Mouse (Mus musculus) kidney, postnatal 14 days (tissue): Measurements from ENCODE around the gene Neurl2.
"Not testable (repeated sequence)": the region's sequence is repeated elsewhere in the genome, so short reads cannot be mapped to it uniquely, and the experiment has no call there.

ENCODE experiments used
- DNase-seq: peaks from one replicate; pipeline ENCODE4 v3.0.0; 2022; ENCODE audit warnings: mixed read lengths

Neurl2 gene

GRCm38 (mm10) chr2:164833314-164833959 lies at the start of gene Neurl2:
Gene Neurl2 (minus strand): TSS chr2:164833456.
- DNase-seq: peak; percentile 96

DNA sequence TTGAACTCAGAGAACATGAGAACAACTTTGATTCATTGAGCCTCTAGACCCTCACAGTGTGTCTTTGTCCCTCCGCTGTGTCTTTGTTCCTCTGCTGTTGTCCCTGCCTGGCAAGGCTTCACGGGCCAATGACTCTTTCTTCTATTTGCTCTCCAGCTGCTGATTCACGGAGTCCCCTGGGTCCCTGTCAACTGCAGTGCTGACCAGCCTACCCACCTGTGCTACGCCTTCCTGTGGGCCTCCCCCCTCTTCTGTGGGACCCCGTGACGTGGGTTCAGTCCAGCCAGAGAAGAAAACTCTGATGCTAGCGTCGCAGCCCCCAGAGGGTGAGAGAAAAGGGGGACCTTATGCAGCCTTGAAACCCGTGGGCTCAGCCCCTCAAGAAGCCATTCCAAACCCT lies 49.4 kb upstream of the Neurl2 start:
- no peak for DNase-seq

DNA sequence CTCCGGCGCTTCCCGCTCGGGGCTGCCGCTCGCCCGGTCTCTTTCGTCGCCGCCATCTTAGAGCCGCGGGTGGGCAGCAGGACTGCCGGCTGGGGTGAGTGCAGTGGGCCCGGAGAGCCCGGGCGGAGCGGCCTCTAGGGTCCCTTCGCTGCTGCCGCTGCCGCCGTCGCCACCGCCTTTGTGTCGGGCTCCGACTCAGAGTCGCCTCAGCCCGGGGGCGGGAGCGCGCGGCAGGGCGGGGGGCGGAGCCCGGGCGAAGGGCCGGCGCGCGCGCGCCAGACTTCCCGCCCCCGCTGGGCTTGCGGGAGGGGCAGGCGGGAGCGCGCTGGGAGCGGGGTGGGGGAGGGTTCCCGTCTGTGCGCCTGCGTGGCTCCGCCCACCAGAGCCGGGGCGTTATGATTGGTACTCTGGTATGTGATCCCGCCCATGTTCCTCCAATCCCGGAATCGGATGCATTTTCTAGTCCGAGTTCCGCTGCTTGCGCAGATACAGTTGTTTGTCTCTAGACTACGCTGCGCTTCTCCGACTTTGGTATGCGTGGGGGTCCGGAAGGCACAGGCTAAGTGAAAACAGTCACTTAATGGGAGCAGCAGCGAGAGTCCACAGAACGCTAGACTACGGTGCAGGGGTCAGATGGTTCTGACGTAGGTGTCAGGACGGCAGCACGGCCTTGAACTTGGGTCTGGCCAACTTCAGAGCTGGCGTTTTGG lies 46.5 kb upstream of the Neurl2 start:
- DNase-seq: peak; percentile 97

DNA sequence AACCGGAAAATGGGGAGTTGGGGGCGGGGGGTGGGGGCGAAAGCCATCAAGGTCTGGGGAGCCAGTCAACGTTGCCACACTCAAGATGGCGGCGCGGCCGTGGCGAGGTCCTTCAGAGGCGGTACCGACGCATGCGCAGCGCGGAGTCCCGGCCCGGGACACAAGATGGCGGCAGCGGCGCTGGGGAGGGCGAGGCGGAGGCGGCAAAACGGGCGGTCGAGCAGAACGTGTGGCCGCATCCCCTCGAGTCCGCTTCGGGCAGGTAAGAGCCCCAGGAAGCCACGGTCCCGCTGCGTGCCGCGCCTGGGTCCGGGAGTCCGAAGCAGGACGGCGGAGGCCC lies 45.9 kb upstream of the Neurl2 start, which contains the start of gene Pcif1:
Gene Pcif1 (plus strand): TSS at position 77 of the 340 bp plus-strand sequence.
- DNase-seq: peak; percentile 95

DNA sequence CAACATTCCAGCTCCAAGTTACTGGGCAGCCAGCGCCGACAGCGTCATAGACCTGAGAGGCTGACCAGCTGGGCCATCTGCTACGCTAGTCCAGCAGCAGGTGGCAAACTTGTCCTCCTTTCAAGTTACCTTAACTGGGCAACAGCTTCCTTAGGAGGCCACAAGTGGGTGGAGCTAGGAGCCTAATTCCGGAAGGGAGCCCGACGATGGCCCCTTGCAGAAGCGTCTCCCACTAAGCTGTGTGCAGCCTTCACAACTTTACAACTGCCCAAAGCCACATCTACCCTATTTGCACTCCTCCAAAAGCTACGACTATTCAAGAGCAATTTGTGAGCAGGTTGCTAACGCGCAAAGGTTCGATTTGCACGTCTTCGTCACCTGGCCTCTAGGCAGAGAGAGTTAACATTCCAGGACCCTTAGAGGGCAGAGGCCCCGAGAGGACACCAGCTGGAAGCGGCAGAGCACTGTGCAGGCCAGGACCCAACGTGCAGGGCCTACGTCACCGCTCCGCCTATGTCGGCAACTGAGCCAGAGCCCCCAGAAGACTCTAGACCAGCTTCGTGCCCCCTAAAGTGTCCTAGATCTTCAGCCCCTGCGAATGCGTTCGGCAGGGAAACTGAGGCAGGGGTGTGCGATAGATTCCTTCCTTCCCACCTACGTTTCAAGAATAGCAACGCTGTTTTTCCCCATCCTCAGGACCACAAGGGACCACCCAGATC lies 45.4 kb upstream of the Neurl2 start:
- peak; percentile 84 for DNase-seq

DNA sequence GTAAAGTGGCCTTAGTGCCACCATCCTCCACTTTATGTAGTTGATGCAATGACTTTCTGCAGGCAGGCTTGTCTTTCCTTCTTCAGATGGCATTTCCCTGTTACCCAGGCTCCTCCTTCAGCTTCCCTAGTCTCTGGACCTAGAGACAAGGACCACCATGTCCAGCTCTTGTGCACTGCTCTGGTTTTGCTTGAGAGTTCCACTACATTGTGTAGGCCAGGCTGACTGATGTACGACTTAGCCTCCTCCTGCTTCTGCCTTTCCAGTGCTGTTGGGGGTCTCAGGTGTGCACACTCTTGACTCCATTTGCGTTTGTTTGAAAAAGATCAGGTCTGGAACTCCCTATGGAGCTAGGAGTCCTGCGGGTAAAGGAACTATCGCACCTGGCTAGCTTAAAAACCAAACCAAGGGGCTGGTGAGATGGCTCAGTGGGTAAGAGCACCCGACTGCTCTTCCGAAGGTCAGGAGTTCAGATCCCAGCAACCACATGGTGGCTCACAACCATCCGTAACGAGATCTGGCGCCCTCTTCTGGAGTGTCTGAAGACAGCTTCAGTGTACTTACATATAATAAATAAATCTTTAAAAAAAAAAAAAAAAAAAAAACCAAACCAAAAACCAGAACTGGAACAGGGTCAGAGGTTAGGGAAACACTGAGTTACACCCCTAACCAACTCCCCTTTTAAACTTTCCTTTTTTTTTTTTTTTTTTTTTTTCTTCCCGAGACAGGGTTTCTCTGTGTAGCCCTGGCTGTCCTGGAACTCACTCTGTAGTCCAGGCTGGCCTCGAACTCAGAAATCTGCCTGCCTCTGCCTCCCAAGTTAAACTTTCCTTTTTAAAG lies 44.3 kb upstream of the Neurl2 start:
- not testable (repeated sequence) for DNase-seq

DNA sequence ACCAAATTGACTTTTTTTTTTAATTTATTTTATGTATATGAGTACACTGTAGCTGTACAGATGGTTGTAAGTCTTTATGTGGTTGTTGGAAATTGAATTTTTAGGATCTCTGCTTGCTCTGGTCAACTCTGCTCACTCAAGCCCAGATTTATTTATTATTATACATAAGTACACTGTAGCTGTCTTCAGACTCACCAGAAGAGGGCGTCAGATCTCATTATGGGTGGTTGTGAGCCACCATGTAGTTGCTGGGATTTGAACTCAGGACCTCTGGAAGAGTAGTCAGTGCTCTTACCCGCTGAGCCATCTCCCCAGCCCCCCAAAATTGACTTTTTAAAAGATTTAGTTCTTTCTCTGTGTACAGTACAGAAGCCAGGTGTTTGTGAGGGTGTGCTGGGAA lies 42.4 kb upstream of the Neurl2 start:
- not testable (repeated sequence) for DNase-seq

DNA sequence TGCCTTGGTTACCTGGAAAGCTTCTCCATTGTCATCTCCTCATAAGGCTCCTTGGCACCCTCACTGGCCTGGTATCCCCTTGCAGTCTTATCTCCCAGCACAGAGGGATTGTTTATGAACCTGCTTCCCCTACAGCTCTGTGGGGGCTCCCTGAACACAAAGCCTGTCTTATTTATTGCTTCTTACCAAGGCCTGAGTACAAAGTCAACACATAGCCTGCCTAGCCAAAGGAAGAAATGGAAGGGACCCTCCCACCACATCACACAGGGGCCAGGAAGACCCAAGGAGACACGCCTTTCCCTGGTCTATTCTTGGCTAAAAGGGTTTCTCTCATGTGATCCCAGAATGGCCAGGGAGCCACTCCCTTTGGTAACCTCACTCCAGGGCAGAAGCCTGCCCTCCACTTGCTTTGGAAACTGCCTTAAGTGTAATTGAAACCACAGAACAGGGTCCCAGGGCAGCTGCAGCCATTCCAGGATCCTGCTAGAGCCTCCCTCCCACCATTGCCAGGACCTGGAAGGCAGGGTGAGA lies 41.0 kb upstream of the Neurl2 start:
- DNase-seq: peak; percentile 63

- no peak for DNase-seq
Measured at GRCm38 (mm10) chr2:164873621-164874020, 40.4 kb upstream of the Neurl2 start.

DNA sequence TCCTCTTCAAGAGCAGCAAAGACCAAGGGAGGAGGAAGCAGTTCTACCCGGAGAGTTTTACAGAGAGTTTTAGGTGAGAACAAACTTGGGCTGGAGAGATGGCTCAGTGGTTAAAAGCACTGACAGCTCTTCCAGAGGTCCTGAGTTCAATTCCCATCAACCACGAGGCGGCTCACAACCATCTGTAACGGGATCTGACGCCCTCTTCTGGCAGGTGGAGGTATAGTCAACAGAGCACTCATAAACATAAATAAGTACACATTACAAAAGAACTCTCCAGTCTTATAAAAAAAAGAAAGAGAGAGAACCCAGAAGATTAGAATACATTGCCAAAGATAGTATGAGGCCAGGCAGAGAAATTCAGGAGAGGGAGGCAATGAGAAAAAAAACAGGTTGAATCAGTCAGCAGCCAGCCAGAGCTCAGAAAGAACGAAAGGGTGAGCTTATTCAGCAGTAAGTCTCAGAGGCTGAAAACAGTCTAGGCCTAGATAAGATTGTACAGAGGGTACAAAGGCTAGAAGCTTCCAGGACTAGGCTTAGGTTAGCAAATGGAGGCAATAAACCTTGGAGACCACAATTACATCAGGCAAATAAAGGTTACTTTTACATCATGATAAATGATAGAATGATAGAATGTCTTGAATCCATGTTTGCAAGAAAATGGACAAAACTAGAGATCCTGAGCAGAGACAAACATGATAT lies 38.5 kb upstream of the Neurl2 start:
- no peak for DNase-seq

- DNase-seq: no peak
Measured at GRCm38 (mm10) chr2:164868491-164868890, 35.2 kb upstream of the Neurl2 start.

DNA sequence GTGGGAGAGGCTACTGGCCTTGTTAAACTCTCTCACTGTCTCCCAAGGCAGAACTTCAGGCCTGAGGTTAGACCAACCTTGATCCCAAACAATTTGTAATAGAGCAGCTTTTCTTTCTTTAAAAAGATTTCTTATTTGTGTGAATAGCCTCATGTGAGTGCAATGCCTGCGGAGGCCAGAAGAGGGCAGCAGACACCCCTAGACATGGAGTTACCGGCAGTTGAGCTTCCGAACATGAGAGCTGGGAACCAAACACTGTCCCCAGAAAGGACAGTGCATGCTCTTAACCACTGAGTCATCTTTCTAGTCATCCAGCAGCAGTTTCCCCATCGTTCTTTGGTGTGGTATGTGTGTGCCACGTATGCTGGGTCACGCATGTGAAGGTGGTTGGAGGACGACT lies 34.3 kb upstream of the Neurl2 start:
- no peak for DNase-seq

GRCm38 (mm10) chr2:164866741-164867551 lies 33.7 kb upstream of the Neurl2 start:
- peak; percentile 81 for DNase-seq

- DNase-seq: no peak
Measured at GRCm38 (mm10) chr2:164864593-164864992, 31.3 kb upstream of the Neurl2 start.

GRCm38 (mm10) chr2:164863411-164863810 lies 30.2 kb upstream of the Neurl2 start:
- not testable (repeated sequence) for DNase-seq

- DNase-seq: peak; percentile 87
Measured at GRCm38 (mm10) chr2:164862179-164862861, 29.1 kb upstream of the Neurl2 start.

DNA sequence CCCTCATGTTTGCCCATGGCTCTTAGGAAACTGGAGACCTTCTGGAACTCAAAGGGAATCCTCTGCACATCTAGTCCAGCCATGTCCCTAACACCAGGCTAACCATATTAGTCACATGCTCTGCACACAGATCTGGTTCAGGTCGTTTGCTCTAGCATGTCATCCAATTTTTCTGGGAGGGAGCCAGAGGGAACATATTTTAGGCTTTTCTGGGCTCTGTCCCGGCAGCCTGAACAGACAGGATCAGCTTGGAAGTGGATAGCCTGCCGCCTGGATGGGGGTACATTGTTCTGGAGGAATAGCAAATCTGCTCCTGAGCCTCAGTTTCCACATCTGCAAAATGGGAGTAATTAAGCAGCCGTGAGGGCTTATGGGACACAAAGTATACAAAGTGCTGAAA lies 27.8 kb upstream of the Neurl2 start:
- DNase-seq: no peak

- DNase-seq: peak; percentile 56
Measured at GRCm38 (mm10) chr2:164859640-164860432, 26.6 kb upstream of the Neurl2 start.

DNA sequence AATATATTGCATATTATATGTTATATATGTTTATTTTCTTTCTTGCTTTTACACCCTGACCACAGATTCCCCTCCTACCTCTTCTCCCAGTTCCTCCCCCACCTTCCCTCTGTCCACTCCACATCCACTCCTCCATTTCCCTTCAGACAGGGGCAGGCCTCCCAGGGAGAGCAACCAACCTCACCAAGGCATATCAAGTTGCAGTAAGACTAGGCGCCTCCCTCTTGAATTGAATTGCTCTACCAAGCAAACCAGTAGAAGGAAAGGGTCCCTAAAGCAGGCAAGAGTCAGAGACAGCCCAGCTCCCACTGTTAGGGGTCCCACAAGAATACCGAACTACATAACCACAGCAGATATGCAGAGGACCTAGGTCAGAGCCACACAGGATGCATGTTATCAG lies 25.9 kb upstream of the Neurl2 start:
- DNase-seq: no peak
